Mouse (Mus musculus) brown adipose tissue, adult 24 weeks (tissue): ENCODE data around the gene Smox. TPM values are rescaled to one million over a fixed set of nuclear protein-coding genes. Genes with fewer than 3 reads are reported as not detected.

Experiments
- polyA plus RNA-seq: library from polyadenylated mRNA; stranded (reverse); fragments of >200 nt; gene quantifications from 2 replicates; pipeline ENCODE4 v1.2.4, GENCODE M21; 2012; ENCODE audit not compliant: missing spikeins, insufficient read depth, insufficient read length

Gene Smox
- polyA plus RNA-seq, 1 experiment, result 6.6 TPM

Other genes with a start within 250 kb of the Smox start
- 23.4 and 38.5 TPM in 2 replicates for gene Pank2, start 229.0 kb upstream of the Smox start, polyA plus RNA-seq
- 8.5 and 13.8 TPM in 2 replicates for gene Rnf24, start 138.6 kb upstream of the Smox start, polyA plus RNA-seq
- 5.4 and 8.7 TPM in 2 replicates for gene Adra1d, start 70.8 kb downstream of the Smox start, polyA plus RNA-seq